Mouse (Mus musculus): Measurements from ENCODE around the gene Gngt2.

Gene Gngt2

DNA sequence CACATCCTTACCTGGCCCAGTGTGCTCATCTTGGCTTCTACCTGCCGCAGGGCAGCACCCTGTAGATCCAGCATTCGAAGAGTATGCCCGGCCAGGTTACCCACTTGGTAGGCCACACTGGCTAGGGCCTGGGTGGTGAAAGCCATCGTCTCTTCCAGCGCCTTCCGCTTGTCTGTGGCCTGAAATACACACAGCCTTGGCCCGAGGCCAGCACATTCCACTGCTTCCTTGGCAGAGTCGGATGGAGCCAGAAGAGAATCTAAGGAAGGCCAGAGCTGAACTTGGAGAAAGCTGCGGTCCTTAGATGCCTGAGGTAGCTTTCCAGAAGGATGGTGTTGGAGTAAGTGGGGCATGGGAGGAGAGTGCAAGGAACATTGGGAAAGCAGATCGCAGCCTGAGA, at the start of gene Gngt2:
Gene Gngt2, plus strand, starts transcription at position 158 of the 400 bp plus-strand sequence.
- peak; percentile 69 for DNase-seq (ENCODE audit: inconsistent ontology term)

DNA sequence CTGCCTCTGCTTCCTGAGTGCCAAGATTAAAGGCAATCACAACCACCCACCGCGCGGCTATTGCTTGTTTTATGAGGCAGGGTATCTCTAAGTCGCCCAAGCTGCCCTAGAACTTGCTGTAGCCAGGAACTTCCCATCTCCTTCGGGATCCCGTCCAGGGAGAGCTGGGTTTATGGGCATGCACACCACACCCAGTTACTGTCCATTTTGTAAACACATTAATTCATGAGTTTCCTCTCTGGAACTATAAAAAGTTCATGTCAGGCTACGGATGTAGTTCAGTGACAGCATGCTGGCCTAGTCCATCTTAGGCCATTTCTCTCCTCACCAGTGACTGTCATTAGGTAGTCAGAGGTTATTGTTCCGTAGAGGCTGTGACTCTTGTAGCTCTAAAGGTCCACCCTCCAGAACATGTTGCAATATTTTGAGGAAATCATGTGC, 47.5 kb upstream of the Gngt2 start:
- no peak for DNase-seq (ENCODE audit: inconsistent ontology term)

DNA sequence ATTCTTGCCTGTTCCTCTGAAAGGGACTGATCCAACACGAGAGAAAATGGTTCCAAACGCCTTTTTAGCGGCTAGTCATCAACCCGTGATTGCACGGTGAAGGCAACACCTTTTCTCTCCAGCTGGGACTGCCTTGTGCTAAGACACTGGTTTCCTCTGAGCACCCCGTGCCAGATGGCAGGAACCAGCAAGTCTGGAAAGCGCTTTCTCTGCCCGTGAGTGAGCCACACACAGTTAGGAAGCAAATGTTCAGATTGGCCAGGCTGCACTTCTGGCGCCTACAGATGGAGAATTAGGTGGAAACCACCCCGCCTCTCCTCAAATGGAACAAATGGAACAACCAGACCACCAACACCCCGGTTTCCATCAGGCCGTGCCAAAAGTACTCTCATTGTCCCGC, 45.2 kb upstream of the Gngt2 start:
- DNase-seq (ENCODE audit: inconsistent ontology term): no peak

DNA sequence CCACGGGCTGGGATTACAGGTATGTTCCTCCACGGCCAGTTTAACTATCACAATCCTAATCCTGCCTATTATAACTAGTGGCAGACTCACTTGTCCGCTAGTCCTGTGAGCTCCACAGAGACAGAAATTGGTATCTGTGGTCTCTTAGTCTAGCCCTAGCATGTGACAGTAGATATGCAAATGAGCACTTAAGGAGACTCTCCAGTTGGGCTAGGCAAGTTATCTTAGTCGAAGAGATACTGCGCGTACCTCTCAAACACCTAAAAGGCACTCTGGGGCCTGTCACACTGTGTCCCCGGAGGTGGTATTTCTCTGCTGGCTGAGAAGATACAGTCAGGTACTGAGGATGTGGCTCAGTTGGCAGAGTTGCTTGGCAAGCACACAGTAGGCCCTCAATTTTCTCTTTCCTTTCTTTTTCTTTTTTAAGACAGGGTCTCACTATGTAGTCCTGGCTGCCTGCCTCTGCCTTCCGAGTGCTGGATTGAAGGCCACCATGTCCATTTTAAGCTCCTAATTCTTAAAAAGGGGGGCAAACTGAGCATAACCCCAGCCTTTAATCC, 44.0 kb upstream of the Gngt2 start:
- DNase-seq (ENCODE audit: inconsistent ontology term): no peak

DNA sequence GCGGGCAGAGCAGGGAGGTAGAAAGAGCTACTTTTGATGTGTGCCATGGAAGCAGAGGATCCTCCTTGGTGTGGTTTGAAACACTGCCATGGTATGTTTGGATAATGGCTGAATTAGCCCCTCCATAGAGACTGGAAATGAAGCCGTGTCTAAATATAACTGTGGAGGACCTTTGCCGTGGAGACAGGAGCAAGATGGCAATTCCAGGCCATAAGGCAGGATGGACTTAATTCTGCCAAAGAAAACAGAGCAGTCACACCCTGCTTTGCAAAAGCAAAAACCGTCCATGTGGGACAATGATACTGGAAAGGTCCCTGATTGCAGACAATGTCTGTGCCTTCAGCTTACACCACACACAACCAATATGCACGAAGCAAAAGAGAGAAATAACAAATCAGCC, 42.8 kb upstream of the Gngt2 start:
- DNase-seq (ENCODE audit: inconsistent ontology term): no peak

DNA sequence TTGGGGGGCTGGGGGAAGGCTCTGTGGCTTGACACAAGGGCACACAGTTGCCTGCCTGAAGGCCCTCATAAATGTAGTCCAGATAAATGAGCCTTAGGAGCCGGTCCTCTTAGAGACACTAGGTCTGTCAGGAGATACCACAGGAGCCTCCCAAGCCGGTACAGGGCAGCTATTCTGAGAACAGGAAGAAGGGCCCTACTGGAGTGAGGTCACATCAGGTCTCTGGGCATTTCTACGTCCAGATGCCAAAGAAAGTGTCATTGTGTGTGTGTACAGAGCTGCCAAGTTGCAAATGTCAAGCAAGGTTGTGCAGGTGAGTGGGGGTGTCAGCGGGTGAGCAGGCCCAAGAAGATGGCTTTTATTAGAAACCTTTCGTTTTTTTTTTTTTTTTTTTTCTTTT, 41.4 kb upstream of the Gngt2 start:
- no peak for DNase-seq (ENCODE audit: inconsistent ontology term)

DNA sequence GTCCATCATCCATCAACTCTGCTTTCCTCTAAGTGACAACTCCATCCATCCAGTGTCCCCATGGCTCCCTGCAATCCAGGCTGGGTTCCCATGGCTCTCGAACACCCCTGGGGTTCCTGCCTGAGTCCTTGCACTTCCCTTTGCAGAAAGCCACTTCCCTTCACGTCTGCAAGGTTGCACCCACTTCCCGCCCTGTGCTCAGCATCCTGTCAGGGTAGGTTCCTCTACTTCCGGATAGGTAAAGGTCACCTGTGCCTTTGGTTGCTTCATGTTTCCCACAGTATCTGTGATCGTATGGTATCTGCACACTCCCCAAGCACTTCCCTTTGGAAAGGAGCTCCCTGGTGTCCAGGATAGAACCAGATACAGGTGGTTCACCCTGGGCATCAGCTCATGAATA, 32.0 kb upstream of the Gngt2 start:
- no peak for DNase-seq (ENCODE audit: inconsistent ontology term)

DNA sequence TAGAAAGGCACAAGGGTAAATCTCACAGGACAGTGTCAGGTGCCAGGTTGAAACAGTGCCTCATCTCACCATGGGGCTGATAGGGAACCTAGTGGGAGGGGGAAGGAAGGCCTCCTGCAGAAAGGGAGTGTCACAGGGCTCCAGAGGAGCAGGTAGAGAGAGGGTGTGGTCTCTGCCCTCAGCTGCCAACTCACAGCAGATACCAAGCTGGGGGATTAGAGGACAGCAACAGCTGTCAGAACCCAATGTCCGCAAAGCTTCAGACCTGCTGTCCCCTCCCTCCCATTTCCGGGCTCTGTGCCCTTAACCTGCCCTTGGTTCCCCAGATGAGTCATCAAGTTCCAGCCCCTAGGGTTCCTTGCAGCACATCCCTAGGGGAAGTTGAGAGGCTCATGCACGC, 31.5 kb upstream of the Gngt2 start:
- DNase-seq (ENCODE audit: inconsistent ontology term): no peak

DNA sequence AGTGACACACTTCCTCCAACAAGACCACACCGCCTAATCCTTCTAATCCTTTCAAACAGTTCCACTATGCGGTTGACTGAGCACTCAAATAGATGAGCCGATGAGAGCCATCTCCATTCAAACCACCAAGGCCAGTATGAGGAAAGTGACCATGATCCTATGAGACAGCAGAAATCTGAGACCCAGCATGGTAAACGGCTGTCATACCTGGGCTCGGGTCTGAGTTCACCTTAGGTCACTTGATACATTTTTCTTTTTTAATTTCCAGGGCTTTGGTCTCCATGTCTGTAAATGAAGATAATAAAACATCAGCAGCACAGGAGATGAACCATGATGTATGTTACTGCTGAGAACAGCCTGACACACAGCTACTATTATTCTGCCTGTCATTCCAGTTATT, 29.1 kb upstream of the Gngt2 start:
- DNase-seq (ENCODE audit: inconsistent ontology term): no peak

DNA sequence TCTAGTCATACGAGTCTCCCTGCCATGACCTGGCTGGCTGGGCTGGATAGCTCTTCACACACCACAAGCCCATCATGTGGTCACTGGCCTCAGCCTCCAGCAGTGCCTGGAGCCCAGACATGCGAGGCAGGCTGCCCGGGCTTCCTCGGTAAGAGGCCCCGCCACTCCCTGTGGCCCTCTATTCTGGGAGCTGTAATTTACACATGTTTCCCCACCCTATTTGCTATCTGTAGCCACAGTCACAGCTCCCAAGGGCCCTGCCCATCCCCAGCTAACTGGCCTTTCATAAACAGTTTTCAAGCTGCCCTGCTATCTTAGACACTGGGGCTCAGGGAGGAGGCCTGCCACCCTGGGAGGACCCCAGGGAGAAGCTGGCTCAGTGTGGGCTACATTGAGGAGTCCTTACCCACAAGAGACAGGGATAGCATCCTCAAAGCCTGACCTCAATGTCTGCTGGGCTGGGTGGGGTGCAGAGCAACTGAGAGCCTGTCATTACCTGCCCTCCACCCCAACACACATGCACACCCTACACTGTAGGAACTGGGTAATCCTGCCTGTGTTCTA, 28.5 kb upstream of the Gngt2 start:
- DNase-seq (ENCODE audit: inconsistent ontology term): no peak

DNA sequence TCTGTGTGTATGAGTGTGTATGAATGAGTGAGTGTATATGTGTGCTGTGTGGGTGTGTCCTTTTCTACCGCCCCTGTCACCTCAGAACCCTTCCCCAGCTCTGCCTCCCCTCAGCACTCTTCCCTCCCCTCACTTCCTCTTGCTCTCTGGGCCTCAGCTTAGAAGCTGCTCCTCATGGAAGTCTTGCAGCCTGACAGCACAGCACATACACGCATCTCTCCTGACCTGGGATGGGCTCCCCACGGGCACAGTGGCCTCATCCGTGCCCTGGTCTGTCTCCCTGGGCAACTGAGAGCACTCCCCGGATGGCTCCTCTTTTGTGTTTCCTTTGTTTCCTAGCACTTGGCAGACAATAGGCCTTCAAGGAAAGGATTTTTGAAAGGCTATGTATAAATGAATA, 27.4 kb upstream of the Gngt2 start:
- DNase-seq (ENCODE audit: inconsistent ontology term): no peak

DNA sequence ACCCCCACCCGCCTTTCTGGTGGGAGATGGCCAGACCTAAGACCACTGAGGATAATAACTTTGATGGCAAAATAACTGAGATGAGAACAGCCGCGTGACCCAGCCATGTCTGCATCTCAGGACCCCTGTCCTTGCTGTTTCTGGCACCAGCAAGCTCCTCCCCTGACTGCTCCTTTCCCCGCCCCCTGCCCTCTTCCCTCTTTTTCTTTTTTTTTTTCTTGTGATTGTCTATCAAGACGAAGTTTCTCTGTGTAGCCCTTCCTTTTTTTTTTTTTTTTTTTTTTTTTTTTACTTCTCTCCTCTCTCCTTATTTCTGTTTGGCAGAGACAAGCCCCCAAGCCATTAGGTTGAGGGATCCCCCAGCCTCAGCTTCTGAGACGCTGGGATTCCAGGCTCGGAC, 26.2 kb upstream of the Gngt2 start:
- DNase-seq (ENCODE audit: inconsistent ontology term): no peak

DNA sequence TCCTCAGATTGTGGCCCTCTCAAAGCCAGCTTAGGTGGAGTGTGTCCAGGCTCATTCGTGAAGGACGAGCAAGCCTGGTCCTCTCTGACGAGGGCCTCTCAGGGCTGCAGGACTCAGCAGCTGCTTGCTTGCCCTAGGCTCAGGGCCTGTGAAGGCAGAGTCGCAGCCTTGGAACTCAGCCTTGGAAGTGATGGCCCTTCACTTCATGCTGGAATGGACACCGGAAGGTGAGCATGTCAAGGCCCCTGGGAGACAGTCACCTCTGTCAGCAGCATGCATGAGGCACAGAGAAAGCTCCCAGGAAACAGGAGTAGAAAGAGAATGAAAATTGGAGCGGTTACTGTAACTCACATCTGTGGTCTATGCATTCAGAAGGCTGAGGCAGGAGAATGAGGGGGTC, 25.3 kb upstream of the Gngt2 start:
- DNase-seq (ENCODE audit: inconsistent ontology term): no peak

DNA sequence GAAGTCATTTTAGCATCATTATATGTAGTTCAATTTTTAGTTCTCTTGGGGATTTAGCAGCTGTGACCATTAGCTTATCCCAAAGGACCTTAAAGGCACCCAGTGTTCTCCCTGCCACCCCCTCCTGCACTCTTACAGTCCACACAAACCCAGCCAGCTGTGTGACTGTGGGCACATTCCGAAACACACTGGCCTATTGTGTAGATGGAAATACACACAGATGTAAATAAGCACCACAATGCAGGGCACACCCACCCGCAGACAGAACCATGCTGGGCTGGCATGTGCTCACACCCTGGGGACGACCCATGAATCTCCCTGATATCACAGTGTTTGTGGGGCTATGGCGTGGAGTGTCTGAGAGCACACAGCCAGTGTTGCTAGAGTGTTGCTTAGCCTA, 24.8 kb upstream of the Gngt2 start:
- no peak for DNase-seq (ENCODE audit: inconsistent ontology term)

DNA sequence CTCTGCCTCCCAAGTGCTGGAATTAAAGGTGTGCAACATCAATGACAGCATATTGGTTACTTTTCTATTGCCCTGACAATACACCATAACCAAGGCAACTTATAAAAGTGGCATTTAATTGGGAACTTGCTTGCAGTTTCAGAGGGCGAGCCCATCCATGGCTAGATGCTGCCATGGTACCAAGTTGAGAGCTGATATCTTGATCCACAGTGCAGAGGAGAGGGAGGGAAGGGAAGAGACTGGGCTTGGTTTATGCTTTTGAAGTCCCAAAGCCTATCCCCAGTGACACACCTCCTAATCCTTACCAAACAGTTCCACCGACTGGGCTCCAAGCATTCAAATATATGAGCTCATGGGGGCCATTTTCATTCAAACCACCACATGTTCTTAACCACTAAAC, 22.9 kb upstream of the Gngt2 start:
- no peak for DNase-seq (ENCODE audit: inconsistent ontology term)

DNA sequence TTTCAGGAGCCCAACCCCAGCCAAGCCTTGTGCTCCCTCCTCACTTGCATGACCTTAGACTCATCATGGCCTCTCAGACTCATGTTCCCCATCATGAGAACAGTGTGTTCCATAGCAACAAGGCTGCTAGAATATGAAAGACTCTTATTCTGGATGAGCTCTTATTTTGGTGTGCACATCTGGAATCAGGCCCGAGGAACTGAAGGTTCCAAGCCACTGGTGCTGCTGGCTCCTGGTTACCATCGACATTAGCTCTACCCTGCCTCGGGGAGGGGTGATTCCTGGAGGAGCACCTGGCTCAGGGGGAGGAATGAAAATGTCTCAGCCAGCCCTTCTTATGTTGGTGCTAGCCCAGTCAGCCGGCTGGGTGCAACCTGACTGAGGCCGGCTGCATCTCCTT, 22.2 kb upstream of the Gngt2 start:
- DNase-seq (ENCODE audit: inconsistent ontology term): no peak

DNA sequence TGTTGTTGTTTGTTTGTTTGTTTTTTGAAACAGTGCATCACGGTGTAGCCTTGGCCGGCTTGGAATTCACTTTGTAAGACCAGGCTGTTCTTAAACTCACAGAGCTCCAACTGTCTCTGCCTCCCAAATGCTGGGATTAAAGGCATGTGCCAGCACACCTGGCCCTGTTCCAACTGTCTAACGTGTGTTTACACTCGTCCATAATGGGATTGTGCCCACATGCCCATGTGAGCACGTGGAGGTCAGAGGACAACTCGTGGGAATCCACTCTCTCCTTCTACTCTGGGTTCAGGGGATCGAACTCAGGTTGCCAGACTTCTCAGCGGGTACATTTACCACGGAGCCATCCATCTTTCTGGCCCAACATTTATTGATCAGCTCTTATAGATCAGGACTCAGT, 21.6 kb upstream of the Gngt2 start:
- no peak for DNase-seq (ENCODE audit: inconsistent ontology term)

DNA sequence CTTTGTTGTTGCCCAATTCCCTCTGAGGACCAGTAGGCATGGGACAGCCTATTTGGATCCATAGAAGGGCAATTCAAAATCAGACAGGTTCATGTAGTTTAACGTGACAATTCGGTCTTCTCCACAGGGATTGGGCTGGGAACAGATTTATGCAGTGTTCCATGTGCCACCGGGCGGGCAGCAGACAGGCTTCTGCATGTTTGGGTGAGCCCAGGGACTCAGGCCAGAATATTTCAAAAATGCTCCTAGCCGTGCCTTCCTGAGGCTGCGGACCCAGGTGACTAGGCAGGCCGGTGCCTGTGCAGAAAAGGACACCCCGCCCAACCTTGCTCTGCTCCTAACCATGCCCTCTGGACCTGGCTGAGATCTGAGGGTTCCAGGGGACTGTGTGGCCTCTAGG, 17.9 kb upstream of the Gngt2 start:
- DNase-seq (ENCODE audit: inconsistent ontology term): no peak

DNA sequence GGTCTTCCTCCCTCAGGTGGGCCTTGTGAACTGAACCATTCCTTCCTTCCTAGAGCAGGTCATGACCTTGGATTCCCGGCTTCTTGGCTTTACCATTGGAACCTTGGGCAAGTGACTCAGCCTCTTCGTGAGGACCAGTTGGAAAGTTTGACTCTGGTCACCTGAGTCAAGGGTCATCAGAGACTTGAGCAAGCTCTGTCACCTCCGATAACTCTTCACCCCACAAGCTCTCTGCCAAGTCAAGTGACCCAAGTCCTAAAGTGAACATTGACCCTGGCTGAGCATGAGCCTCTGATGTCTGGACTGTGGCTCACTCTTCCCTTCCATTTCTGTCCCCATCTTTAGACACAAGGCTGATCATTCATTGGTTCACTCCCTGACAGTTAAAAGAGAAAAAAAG, 15.5 kb upstream of the Gngt2 start:
- no peak for DNase-seq (ENCODE audit: inconsistent ontology term)

DNA sequence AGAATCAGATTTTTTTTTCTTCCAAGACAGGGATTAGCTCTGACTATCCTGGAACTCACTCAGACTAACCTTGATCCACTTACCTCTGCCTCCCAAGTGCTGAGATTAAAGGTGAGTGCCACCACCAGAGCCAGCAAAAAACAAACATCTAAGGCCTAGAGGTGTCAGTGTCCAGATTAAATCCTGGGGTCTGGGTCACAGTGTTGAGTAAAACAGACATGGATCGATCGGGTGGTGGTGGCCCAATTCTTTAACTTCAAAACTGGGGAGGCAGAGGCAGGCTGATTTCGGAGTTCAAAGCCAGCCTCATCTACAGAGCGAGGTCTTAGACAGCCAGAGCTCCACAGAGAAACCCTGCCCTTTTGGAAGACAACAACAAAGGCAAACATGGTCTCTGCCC, 14.6 kb upstream of the Gngt2 start:
- DNase-seq (ENCODE audit: inconsistent ontology term): no peak

DNA sequence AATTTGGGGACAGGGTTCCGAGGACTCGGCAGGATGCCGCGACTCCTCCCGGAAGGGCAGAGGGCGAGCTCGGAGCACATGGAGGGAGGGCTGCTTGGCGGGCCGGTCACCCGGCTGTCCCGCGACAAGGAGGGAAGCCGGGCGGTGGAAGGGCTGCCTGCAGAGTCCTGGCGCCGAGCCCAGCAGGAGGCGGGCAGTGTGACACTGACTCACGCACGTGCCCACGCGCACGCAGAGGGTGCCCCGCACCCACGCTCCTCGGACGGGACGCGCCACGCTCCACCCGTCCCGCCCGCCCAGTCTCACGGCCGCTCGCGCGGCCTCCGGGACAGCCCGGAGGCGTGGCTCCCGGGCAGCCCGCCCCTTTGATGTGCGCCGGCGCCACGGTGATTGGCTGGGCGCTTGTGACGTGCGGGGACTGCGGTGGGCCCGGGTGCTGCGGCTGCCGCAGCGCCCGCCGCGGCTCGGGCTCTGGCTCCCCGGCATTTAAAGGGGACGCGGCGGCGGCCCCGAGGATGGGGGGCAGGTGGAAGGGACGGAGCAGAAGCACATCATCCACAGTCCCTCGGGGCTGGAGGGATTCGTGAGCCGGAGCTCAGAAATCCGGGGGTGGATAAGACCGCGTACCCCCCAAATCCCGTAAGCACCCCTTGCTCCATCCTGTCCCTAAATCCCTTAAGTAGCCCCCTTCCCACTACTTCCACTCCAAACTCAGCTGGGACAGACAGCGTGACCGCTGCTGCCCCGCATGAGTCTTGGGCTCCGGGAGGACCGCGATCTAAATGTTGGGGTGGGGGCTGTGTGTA, 12.7 kb upstream of the Gngt2 start, which contains the start of gene Phospho1:
Gene Phospho1, plus strand, starts transcription at position 429 of the 806 bp plus-strand sequence.
- DNase-seq (ENCODE audit: inconsistent ontology term): peak; percentile 95

DNA sequence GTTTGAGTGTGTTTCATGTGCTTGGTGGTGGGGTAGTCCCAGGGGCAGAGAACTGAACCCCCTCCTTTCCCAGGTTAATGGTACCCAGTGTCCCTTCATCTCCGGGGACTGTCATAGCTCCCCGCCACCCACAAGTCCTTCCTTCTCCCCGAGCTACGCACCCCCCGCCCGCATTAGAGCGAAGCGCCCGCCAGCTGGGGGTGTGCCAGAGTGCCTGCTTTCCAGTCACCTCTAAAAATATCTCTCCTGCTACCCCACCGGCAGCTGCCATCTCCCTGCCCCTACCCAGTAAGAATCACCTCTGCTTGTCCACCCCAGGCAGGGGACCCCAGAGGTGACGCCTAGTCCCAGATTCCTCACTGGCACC, 12.2 kb upstream of the Gngt2 start:
- peak; percentile 63 for DNase-seq (ENCODE audit: inconsistent ontology term)

DNA sequence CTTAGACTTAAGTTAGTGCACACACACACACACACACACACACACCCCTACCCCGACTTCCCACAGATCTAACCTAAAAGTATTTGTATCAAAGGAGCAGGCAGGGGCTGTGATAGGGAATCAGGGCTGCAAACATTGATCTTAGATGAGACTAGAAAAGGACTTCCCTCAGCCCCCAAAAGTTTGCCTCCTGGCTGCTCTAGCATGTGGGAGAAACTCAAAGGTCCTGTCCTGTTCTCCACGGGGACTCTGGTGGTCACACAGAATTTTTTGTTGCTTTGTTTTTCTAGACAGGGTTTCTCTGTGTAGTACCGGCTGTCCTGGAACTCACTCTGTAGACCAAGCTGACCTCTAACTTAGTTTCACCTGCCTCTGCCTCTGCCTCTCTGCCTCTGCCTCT, 11.4 kb upstream of the Gngt2 start:
- DNase-seq (ENCODE audit: inconsistent ontology term): no peak
